Mouse (Mus musculus) forebrain, embryonic 16.5 days (tissue): Measurements from ENCODE around the gene Brinp2. TPM values are rescaled to one million over a fixed set of nuclear protein-coding genes. Genes with fewer than 3 reads are reported as not detected.

Source experiments
- ATAC-seq: fragments of 200-750 bp; cut with Nextera tagmentation; 2 replicates; pipeline ENCODE4 v1.8.0; 2017; ENCODE audit warnings: mild to moderate bottlenecking, moderate library complexity
- H3K27ac ChIP-seq: fragments of 300-500 bp; sonication (generic); 2 replicates; pipeline ENCODE4 v1.5.1; 2014; ENCODE audit warnings: low read length, control low read depth
- H3K27me3 ChIP-seq: fragments of 300-500 bp; sonication (generic); replicated peaks from 2 replicates; pipeline ENCODE4 v1.6.1; 2014; ENCODE audit warnings: low read length; ENCODE audit not compliant: control insufficient read depth, insufficient read depth
- H3K36me3 ChIP-seq: fragments of 300-500 bp; sonication (generic); 2 replicates; pipeline ENCODE4 v1.6.1; 2014; ENCODE audit not compliant: control insufficient read depth, insufficient read depth
- H3K4me1 ChIP-seq: fragments of 300-500 bp; sonication (generic); replicated peaks from 2 replicates; pipeline ENCODE4 v1.6.1; 2014; ENCODE audit warnings: low read length; ENCODE audit not compliant: control insufficient read depth, insufficient read depth
- H3K4me2 ChIP-seq: fragments of 300-500 bp; sonication (generic); 2 replicates; pipeline ENCODE4 v1.6.1; 2014; ENCODE audit warnings: mild to moderate bottlenecking, low read length, control low read depth
- H3K4me3 ChIP-seq: fragments of 300-500 bp; sonication (generic); replicated peaks from 2 replicates; pipeline ENCODE4 v1.5.1; 2014; ENCODE audit warnings: mild to moderate bottlenecking, low read length, control low read depth
- H3K9ac ChIP-seq: fragments of 300-500 bp; sonication (generic); replicated peaks from 2 replicates; pipeline ENCODE4 v1.6.1; 2014; ENCODE audit warnings: low read depth, low read length, control low read depth
- H3K9me3 ChIP-seq: fragments of 300-500 bp; sonication (generic); 2 replicates; pipeline ENCODE4 v1.6.1; 2016; ENCODE audit warnings: low read length; ENCODE audit not compliant: control insufficient read depth
- WGBS: fragments of 180-500 bp; shearing (Covaris S2); extraction: QIAGEN DNeasy Blood & Tissue Kit; methylation state at CpG from one replicate; pipeline ENCODE4 v1.1.7; 2014; 5-methylcytosine and 5-hydroxymethylcytosine counted together
- polyA plus RNA-seq: library from polyadenylated mRNA; unstranded; fragments of >200 nt; fragmentation: Nextera tagmentation; extraction: Ambion mirVana; gene quantifications from 2 replicates; pipeline ENCODE4 v1.2.1, GENCODE M21; 2015

Brinp2 gene
- polyA plus RNA-seq, 1 experiment from 2014 or later, result 46.4 TPM

DNA sequence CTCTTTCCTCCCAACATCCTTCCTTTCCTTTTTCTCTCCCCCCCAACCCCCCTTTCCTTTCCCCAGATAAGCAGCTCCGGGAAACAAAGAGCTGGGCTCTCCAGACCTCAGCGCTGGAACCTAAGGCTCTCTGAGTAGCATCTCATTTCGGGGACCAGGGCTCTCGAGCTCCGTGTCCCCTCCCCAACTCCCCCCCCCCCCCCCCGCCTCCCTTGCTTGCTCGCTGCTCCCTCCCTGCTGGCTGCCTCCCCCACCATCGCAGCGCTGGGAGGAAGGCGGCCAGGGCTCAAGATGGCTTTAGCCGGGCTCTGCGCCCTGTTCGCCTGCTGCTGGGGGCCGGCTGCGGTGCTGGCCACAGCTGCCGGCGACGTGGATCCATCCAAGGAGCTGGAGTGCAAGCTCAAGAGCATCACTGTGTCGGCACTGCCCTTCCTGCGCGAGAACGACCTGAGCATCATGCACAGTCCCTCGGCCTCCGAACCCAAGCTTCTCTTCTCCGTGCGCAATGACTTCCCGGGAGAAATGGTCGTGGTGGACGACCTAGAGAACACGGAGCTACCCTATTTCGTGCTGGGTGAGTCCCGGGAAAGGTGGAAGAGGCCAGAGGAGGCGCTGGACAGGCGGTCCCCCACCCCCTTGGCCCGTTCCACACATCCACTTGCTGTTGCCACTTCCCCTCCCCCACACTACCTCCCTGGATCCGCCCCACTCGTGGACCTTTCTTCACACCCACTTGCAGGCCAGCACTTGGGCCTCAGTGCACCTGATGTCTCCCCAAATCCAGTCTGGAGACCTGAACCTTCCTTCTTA, 6.4 kb upstream of the Brinp2 start:
- H3K4me3 ChIP-seq, result peak overlapping the region; percentile 83
- peak overlapping the region; percentile 95 for H3K9ac ChIP-seq
- peak overlapping the region; percentile 97 for H3K27ac ChIP-seq
- H3K27me3 ChIP-seq, result no peaks in the 10 kb centered on the region
- peaks cover 34% of the 10 kb centered on the region for H3K4me1 ChIP-seq
- WGBS, result under 1% methylated on average over 31 of the region's 37 CpGs
- peak; percentile 81 for ATAC-seq
- H3K36me3 ChIP-seq, result peaks cover 2% of the 10 kb centered on the region; the same call in 1 of the 2 replicates
- no peaks in the 10 kb centered on the region for H3K9me3 ChIP-seq
- peak overlapping the region; percentile 83 for H3K4me2 ChIP-seq

DNA sequence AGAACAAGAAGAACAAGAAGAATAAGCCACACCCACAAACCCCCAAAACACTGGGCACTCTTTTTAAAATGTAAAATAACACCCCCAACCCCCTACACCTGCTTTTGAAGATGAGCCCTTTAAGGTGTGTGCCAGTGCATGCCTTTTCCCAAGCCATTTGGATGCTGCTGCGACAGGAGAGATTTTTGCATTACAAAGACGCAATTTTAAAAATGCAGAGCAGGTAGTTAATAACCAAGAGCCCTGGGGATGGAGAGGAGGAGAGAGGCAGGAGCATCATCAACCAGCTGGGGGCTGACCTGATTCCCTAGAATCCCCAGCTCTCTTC, 5.8 kb upstream of the Brinp2 start, which contains the start of gene Astn1:
Gene Astn1 (plus strand): TSS at position 310 of the 328 bp plus-strand sequence.
- H3K27ac ChIP-seq, result peak within 1 kb of the TSS; percentile 97
- H3K9ac ChIP-seq, result peak within 1 kb of the TSS; percentile 95
- H3K27me3 ChIP-seq, result no peaks in the 10 kb centered on the region
- H3K9me3 ChIP-seq, result no peaks in the 10 kb centered on the region
- peak within 1 kb of the TSS; percentile 83 for H3K4me3 ChIP-seq
- ATAC-seq, result no peak
- H3K4me1 ChIP-seq, result peaks cover 36% of the 10 kb centered on the region
- no peaks in the 10 kb centered on the region; the same call in 1 of the 2 replicates for H3K36me3 ChIP-seq
- H3K4me2 ChIP-seq, result peak within 1 kb of the TSS; percentile 83
- WGBS, result 3% methylated on average over 2 of the region's 2 CpGs

DNA sequence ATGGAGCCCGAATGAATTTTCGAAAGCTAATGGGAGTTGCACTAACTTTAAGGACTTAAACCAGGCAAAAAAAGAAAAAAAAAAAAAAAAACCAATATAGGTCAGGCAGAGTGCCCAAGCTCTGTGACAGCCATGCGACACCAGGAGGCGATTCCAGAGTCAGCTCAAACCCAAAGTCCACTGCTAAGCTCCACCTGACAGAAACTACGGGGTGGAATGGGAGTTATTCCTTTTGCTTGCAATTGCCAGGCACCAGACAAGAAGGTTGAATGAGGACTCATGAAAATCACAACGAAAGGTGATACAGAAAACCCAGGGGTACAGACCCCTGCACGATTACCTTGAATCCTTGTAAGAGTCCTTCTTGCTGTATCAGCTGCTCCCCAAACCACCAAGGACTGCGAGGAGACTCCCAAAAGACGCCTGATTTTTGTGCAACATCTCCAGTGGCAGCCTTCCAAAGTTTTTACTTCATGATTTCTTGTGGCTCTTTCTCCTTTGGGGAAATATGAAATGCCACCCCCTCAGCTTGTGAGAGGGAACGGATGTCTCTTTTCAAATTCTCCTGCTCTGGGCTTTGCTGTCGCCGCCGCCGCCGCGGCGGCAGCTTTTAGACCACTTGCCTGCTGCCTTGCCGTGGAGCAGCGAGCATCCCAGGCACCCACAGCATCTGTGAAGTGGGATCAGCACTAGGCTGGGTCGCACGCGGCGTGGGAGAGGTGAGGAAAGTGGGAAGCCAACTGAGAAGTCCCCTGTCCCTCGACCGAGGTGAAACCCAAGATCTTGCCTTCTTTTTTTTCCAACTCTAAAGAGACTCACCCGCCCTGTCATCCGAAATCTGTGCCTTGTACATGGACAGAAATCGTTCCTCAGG, 712 bp downstream of the Brinp2 start:
- Histone ChIP-seq H3K9me3 (no peaks in the 10 kb centered on the region), H3K4me2 (peak overlapping the region; percentile 60), H3K36me3 (no peaks in the 10 kb centered on the region), H3K27me3 (no peaks in the 10 kb centered on the region), H3K27ac (peak overlapping the region; percentile 81), H3K4me1 (peaks cover 22% of the 10 kb centered on the region), H3K9ac (peak overlapping the region; percentile 69), H3K4me3 (peak overlapping the region; percentile 70)
- ATAC-seq, result peak; percentile 41
- WGBS, result 6% methylated on average over 28 of the region's 28 CpGs

DNA sequence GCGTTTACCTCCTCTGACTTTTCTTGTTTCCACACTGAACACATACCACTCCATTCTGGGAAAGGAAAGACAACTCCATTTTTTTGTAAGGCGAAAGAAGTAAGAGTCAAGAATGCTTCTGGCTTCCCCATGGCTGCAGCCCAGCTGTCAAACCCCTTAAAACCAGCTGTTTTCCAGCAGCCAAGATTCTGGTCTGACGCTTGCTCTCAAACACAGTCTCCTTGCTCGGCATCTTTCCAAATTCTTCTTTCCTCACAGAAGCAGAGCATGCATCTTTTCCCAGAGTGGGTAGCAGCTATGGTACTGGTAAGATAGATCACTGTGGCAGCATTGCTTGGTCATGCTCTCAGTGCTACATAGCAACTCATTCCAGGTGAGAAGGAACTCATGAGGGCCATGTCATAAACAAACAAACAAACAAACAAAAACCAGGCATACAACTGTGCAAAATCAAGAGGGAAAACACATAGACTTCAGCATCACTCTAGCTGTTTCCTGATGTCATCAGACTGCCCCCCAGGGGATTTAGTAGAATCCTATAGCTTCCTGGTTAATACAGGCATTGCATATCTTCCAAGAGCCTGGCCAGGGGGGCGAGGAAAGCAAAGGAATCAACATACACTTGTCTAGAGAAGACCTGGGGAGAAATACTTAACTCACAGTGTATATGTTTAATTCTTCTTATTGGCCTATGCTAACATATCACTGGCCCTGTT, 2.3 kb downstream of the Brinp2 start:
- Histone ChIP-seq H3K4me3 (peak overlapping the region; percentile 70), H3K27me3 (no peaks in the 10 kb centered on the region), H3K4me1 (peaks cover 22% of the 10 kb centered on the region), H3K4me2 (peak overlapping the region; percentile 60), H3K9me3 (no peaks in the 10 kb centered on the region), H3K36me3 (no peaks in the 10 kb centered on the region), H3K27ac (no peak overlapping the region), H3K9ac (peak overlapping the region; percentile 69)
- no peak for ATAC-seq
- WGBS, result 73% methylated on average over 5 of the region's 5 CpGs

DNA sequence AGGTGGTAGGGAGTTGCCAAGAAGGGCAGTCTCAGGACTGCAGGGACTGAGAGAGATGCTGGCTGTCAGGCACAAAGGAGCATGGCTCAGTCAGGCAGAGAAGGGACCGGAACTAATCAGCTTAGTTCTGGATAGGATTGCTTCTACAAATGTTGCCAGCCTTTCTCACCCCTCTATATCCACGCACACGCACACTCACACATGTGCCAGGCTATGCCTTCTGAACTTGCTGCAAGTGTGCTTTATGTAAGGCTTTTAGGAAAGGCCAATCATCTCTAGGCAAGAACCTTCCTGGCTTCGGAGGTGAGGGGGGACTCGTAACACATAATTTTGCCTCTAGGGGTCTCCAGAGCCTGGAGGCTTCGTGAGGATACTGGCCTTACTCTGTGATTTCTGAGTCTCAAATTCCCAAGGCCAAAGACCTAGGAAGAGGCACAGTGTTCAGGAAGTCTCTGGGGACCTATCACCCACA, 12.8 kb downstream of the Brinp2 start:
- no peaks in the 10 kb centered on the region for H3K27me3 ChIP-seq
- no peak overlapping the region for H3K4me2 ChIP-seq
- no peak overlapping the region for H3K27ac ChIP-seq
- peaks cover 8% of the 10 kb centered on the region for H3K4me1 ChIP-seq
- WGBS, result 27% methylated on average over 6 of the region's 6 CpGs
- H3K4me3 ChIP-seq, result no peak overlapping the region
- no peak overlapping the region for H3K9ac ChIP-seq
- no peaks in the 10 kb centered on the region for H3K36me3 ChIP-seq
- H3K9me3 ChIP-seq, result peaks cover 5% of the 10 kb centered on the region; the same call in 1 of the 2 replicates
- peak; percentile 66 for ATAC-seq

DNA sequence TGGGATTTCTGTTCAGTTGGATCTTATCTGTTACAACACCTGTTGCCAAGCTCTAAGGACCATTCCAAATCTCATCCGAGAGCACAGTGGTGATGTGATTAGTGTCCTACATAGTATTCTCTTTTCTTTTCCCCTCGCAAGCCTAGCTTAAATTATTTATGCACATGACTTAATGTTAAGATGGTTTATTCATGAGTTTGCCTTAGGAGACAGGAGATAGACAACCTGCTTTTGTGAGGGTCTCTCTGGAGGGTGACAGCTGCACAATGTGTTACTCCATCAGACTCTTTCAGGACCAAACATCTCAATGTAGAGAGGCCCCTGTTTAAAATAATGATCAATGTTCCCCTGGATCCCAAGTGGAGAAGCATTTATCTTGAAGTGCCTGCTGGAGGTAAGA, 27.3 kb downstream of the Brinp2 start:
- Histone ChIP-seq H3K9ac (no peak overlapping the region), H3K27ac (no peak overlapping the region), H3K36me3 (no peaks in the 10 kb centered on the region), H3K4me2 (no peak overlapping the region), H3K4me1 (0 out of 2 replicates have a peak, but pooled peaks cover 2% of the 10 kb centered on the region), H3K9me3 (no peaks in the 10 kb centered on the region), H3K27me3 (no peaks in the 10 kb centered on the region), H3K4me3 (no peak overlapping the region)
- ATAC-seq, result no peak
- 39% methylated on average over 2 of the region's 2 CpGs for WGBS

DNA sequence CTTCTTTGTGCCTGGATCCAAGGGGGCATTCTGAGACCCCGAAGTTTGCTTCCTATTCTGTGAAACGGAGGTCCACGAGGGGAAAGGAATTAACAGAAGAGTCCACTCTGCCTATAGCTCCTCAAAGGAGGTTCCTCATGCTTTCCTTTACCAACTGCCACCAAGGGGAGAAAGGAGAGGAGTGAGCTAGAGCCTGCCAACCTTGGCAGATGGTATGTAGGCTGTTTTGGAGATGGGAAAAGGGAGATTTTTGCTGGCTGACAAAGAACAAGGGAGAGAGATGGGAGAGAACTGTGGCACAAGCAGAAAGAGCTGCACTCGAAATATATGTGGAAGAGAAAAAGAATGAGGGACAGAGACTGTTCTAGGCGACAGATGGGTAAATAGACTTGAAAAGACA, 28.0 kb downstream of the Brinp2 start:
- no peaks in the 10 kb centered on the region for H3K9me3 ChIP-seq
- H3K9ac ChIP-seq, result no peak overlapping the region
- H3K27ac ChIP-seq, result no peak overlapping the region
- no peaks in the 10 kb centered on the region for H3K27me3 ChIP-seq
- no peak overlapping the region for H3K4me2 ChIP-seq
- WGBS, result 76% methylated on average over 5 of the region's 5 CpGs
- no peak overlapping the region for H3K4me3 ChIP-seq
- no peaks in the 10 kb centered on the region for H3K36me3 ChIP-seq
- peaks cover 8% of the 10 kb centered on the region; the same call in 1 of the 2 replicates for H3K4me1 ChIP-seq
- no peak for ATAC-seq

DNA sequence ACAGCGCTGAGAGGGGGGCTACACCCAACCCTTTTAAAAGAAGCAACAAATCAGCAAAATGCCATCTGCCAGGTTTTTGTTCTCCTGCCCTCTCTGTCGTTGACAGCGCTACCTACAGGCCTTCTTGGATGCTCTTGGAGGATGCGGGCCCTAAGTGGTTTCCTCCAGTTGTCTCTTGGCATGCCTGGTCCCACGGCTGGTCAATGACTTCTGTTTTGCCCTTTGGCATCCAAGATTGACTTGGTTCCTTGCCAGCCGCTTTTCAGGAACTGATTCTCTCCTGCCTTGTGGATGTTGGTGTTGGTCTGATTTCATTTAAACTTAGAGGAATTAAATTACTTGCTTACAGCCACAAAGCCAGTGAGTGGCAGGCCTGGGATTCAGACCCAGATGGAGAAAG, 32.8 kb downstream of the Brinp2 start:
- 70% methylated on average over 6 of the region's 6 CpGs for WGBS
- H3K4me1 ChIP-seq, result peaks cover 6% of the 10 kb centered on the region; the same call in 1 of the 2 replicates
- H3K27me3 ChIP-seq, result no peaks in the 10 kb centered on the region
- no peak for ATAC-seq
- H3K9ac ChIP-seq, result no peak overlapping the region
- H3K9me3 ChIP-seq, result no peaks in the 10 kb centered on the region
- no peak overlapping the region for H3K4me2 ChIP-seq
- H3K4me3 ChIP-seq, result no peak overlapping the region
- H3K36me3 ChIP-seq, result no peaks in the 10 kb centered on the region
- 0 out of 2 replicates have a peak overlapping the region, but pooled peaks have one; percentile 15 for H3K27ac ChIP-seq
